ENCODE assay signal across 22 mouse cellular contexts in genomic region chr4:141765008-141765407, GRCm38 (mm10). TPM values are rescaled to one million over a fixed set of nuclear protein-coding genes. Genes with fewer than 3 reads are reported as not detected.
DNase-seq lines count a peak whose midpoint lies in the region; ATAC-seq and TF ChIP-seq lines count a peak whose summit lies in the region.
"Had no signal": no experiment of that assay in that cellular context is flagged by ENCODE, and none has a peak within 500 bp of the region (broad histone marks: within the 10 kb centered on the region; RNA-seq: fewer than 3 reads in every experiment).

No protein-coding gene starts in this region.

- 0 out of 2 replicates have a peak overlapping the region, but pooled peaks have one; percentile 4 for H3K27ac ChIP-seq in liver, embryonic 12.5 days
- H3K27ac ChIP-seq in liver, postnatal 0 days (ENCODE audit: low read depth) = no peak overlapping the region
- peak overlapping the region; percentile 33 for H3K27ac ChIP-seq in liver, embryonic 15.5 days (replicated peaks)
- H3K27ac ChIP-seq in bone marrow macrophage, adult 2 months (ENCODE audit: insufficient read depth, low read depth, low read length) = peak overlapping the region; percentile 16; the same call in 1 of the 2 replicates
- H3K27ac ChIP-seq in gastrocnemius, adult 2 months = no peak overlapping the region
- H3K27ac ChIP-seq: embryonic facial prominence, embryonic 10.5 days; embryonic facial prominence, embryonic 12.5 days had no signal

- H3K4me1 ChIP-seq in liver, embryonic 12.5 days = peaks cover 51% of the 10 kb centered on the region
- peaks cover 36% of the 10 kb centered on the region for H3K4me1 ChIP-seq in liver, postnatal 0 days (ENCODE audit: insufficient read depth)
- H3K4me1 ChIP-seq in liver, embryonic 15.5 days (replicated peaks) = peaks cover 62% of the 10 kb centered on the region
- peaks cover 40% of the 10 kb centered on the region for H3K4me1 ChIP-seq in bone marrow macrophage, adult 2 months (ENCODE audit: control insufficient read depth, insufficient read depth, low read length)
- H3K4me1 ChIP-seq: embryonic facial prominence, embryonic 10.5 days had no signal

- no peaks in the 10 kb centered on the region for H3K9me3 ChIP-seq in liver, embryonic 12.5 days (replicated peaks)
- no peaks in the 10 kb centered on the region for H3K9me3 ChIP-seq in liver, postnatal 0 days (ENCODE audit: low read length)
- H3K9me3 ChIP-seq in liver, embryonic 15.5 days (replicated peaks) = no peaks in the 10 kb centered on the region
- H3K9me3 ChIP-seq: embryonic facial prominence, embryonic 10.5 days; embryonic facial prominence, embryonic 12.5 days; forebrain, embryonic 13.5 days; forebrain, embryonic 15.5 days had no signal

- 80% methylated on average over 3 of the region's 3 CpGs for WGBS in liver, embryonic 12.5 days (ENCODE audit: insufficient replicate concordance)
- 91% methylated on average over 3 of the region's 3 CpGs for WGBS in liver, postnatal 0 days (ENCODE audit: insufficient replicate concordance)
- 91% methylated on average over 3 of the region's 3 CpGs for WGBS in liver, embryonic 15.5 days (ENCODE audit: insufficient replicate concordance)

- DNase-seq in liver, postnatal 0 days = no peak
- no peak for DNase-seq in liver
- DNase-seq in gastrocnemius, adult 2 months = no peak
- DNase-seq: adrenal gland, adult 2 months; adrenal gland, postnatal 10 days; adrenal gland, postnatal 25 days; cerebellum, adult 11-12 months; cerebellum, adult 2 months; cerebellum, adult 9-10 months; cerebellum, postnatal 10 days; cerebellum, postnatal 25 days; forebrain, postnatal 0 days had no signal

- no peak for TF ChIP-seq EP300 in liver, postnatal 0 days (IDR thresholded peaks at IDR 0.05; ENCODE audit: low read depth)

- intact Hi-C loops in gastrocnemius, adult 2 months (cut with DNase I) = no loop called here

- H3K36me3 ChIP-seq in liver, embryonic 12.5 days = peaks cover 96% of the 10 kb centered on the region
- H3K36me3 ChIP-seq in liver, postnatal 0 days (replicated peaks; ENCODE audit: insufficient read depth, low read length) = peaks cover 51% of the 10 kb centered on the region
- peaks cover 80% of the 10 kb centered on the region for H3K36me3 ChIP-seq in liver, embryonic 15.5 days (replicated peaks)

- no peak for TF ChIP-seq POLR2A in bone marrow macrophage, adult 2 months (IDR thresholded peaks at IDR 0.05; ENCODE audit: borderline replicate concordance, low read depth, low read length)

- no peak overlapping the region for H3K9ac ChIP-seq in liver, embryonic 12.5 days
- no peak overlapping the region for H3K9ac ChIP-seq in liver, postnatal 0 days (replicated peaks)
- no peak overlapping the region for H3K9ac ChIP-seq in liver, embryonic 15.5 days
- H3K9ac ChIP-seq: embryonic facial prominence, embryonic 12.5 days; forebrain, embryonic 13.5 days; forebrain, embryonic 15.5 days; forebrain, postnatal 0 days had no signal

- no peak overlapping the region for H3K4me2 ChIP-seq in liver, embryonic 12.5 days
- H3K4me2 ChIP-seq in liver, postnatal 0 days (ENCODE audit: low read depth, low read length) = no peak overlapping the region
- no peak overlapping the region for H3K4me2 ChIP-seq in liver, embryonic 15.5 days
- H3K4me2 ChIP-seq: embryonic facial prominence, embryonic 12.5 days; forebrain, embryonic 13.5 days; forebrain, embryonic 15.5 days had no signal

- no peak for ATAC-seq in liver, embryonic 12.5 days
- no peak for ATAC-seq in liver, postnatal 0 days
- ATAC-seq in liver, embryonic 15.5 days (ENCODE audit: insufficient read depth) = no peak
- no peak for ATAC-seq in CD4-positive, CD25-positive, alpha-beta regulatory T cell, adult 4 months
- ATAC-seq: forebrain, embryonic 13.5 days; forebrain, embryonic 15.5 days; forebrain, postnatal 0 days had no signal

- H3K4me3 ChIP-seq in liver, embryonic 12.5 days = no peak overlapping the region
- H3K4me3 ChIP-seq in liver, postnatal 0 days (ENCODE audit: low read depth, low read length) = no peak overlapping the region
- H3K4me3 ChIP-seq in liver, embryonic 15.5 days (replicated peaks) = no peak overlapping the region
- no peak overlapping the region for H3K4me3 ChIP-seq in bone marrow macrophage, adult 2 months (ENCODE audit: insufficient read depth, low read length)
- no peak overlapping the region for H3K4me3 ChIP-seq in gastrocnemius, adult 2 months
- H3K4me3 ChIP-seq: embryonic facial prominence, embryonic 10.5 days; embryonic facial prominence, embryonic 12.5 days; forebrain, embryonic 13.5 days; forebrain, embryonic 15.5 days had no signal

- no peaks in the 10 kb centered on the region for H3K27me3 ChIP-seq in liver, embryonic 12.5 days (replicated peaks)
- no peaks in the 10 kb centered on the region for H3K27me3 ChIP-seq in liver, postnatal 0 days (ENCODE audit: insufficient read depth, low read length)
- no peaks in the 10 kb centered on the region for H3K27me3 ChIP-seq in liver, embryonic 15.5 days
- H3K27me3 ChIP-seq: embryonic facial prominence, embryonic 12.5 days; forebrain, embryonic 13.5 days; forebrain, embryonic 15.5 days had no signal

- no peak for TF ChIP-seq CTCF in liver, postnatal 0 days (IDR thresholded peaks at IDR 0.05; ENCODE audit: low read depth)
- no peak for TF ChIP-seq CTCF in bone marrow macrophage, adult 2 months (IDR thresholded peaks at IDR 0.05; ENCODE audit: low read depth, low read length)
- no peak for TF ChIP-seq CTCF in gastrocnemius, adult 2 months (IDR thresholded peaks at IDR 0.05)

RNA-seq across cellular contexts. Expression of gene Agmat, which starts 18.5 kb away (rescaled TPM):
- polyA plus RNA-seq in liver, embryonic 12.5 days (2016; fragmentation: Nextera tagmentation; extraction: Ambion mirVana) = 16.0 and 16.3 TPM in 2 replicates
- polyA plus RNA-seq in liver, postnatal 0 days (2015; fragmentation: Nextera tagmentation; extraction: Ambion mirVana) = 101 and 105 TPM in 2 replicates
- 20.5 and 26.2 TPM in 2 replicates for polyA plus RNA-seq in liver, embryonic 15.5 days (2015; fragmentation: Nextera tagmentation; extraction: Ambion mirVana)
- polyA plus RNA-seq in bone marrow macrophage, adult 2 months (2012; ENCODE audit: insufficient read depth, insufficient read length, missing spikeins) = not detected in 2 replicates
- not detected for total RNA-seq in gastrocnemius, adult 2 months (2021)
- not detected for polyA plus RNA-seq in CD4-positive, CD25-positive, alpha-beta regulatory T cell, adult 4 months (2017; shearing (Covaris generic))
- total RNA-seq: forebrain, postnatal 0 days had no signal
- polyA plus RNA-seq: C2C12; embryonic facial prominence, embryonic 10.5 days; embryonic facial prominence, embryonic 12.5 days; forebrain, embryonic 11.5 days; forebrain, embryonic 13.5 days; forebrain, embryonic 15.5 days; forebrain, postnatal 0 days had no signal

RNA-seq across cellular contexts. Expression of gene Dnajc16, which starts 25.7 kb away (rescaled TPM):
- polyA plus RNA-seq in liver, embryonic 12.5 days (2016; fragmentation: Nextera tagmentation; extraction: Ambion mirVana) = 3.1 and 3.2 TPM in 2 replicates
- 2.7 TPM in 2 replicates for polyA plus RNA-seq in liver, postnatal 0 days (2015; fragmentation: Nextera tagmentation; extraction: Ambion mirVana)
- polyA plus RNA-seq in liver, embryonic 15.5 days (2015; fragmentation: Nextera tagmentation; extraction: Ambion mirVana) = 2.0 and 2.2 TPM in 2 replicates
- polyA plus RNA-seq in bone marrow macrophage, adult 2 months (2012; ENCODE audit: insufficient read depth, insufficient read length, missing spikeins) = 11.4 and 12.2 TPM in 2 replicates
- 10 to 100 TPM; 12.6 to 12.9 TPM for total RNA-seq in gastrocnemius, adult 2 months (2021)
- polyA plus RNA-seq in CD4-positive, CD25-positive, alpha-beta regulatory T cell, adult 4 months (2017; shearing (Covaris generic)) = 1 to 10 TPM; 3.4 to 4.3 TPM

RNA-seq across cellular contexts. Expression of gene Casp9, which starts 28.4 kb away (rescaled TPM):
- 13.5 and 14.5 TPM in 2 replicates for polyA plus RNA-seq in liver, embryonic 12.5 days (2016; fragmentation: Nextera tagmentation; extraction: Ambion mirVana)
- polyA plus RNA-seq in liver, postnatal 0 days (2015; fragmentation: Nextera tagmentation; extraction: Ambion mirVana) = 6.3 and 7.4 TPM in 2 replicates
- 9.7 and 9.9 TPM in 2 replicates for polyA plus RNA-seq in liver, embryonic 15.5 days (2015; fragmentation: Nextera tagmentation; extraction: Ambion mirVana)
- polyA plus RNA-seq in bone marrow macrophage, adult 2 months (2012; ENCODE audit: insufficient read depth, insufficient read length, missing spikeins) = 34.2 and 35.1 TPM in 2 replicates
- 1 to 10 TPM; 2.2 to 2.5 TPM for total RNA-seq in gastrocnemius, adult 2 months (2021)
- 10 to 100 TPM; 10.8 to 12.4 TPM for polyA plus RNA-seq in CD4-positive, CD25-positive, alpha-beta regulatory T cell, adult 4 months (2017; shearing (Covaris generic))

RNA-seq across cellular contexts. Expression of gene Ddi2, which starts 41.8 kb away (rescaled TPM):
- 28.0 and 28.6 TPM in 2 replicates for polyA plus RNA-seq in liver, embryonic 12.5 days (2016; fragmentation: Nextera tagmentation; extraction: Ambion mirVana)
- 21.7 and 22.6 TPM in 2 replicates for polyA plus RNA-seq in liver, postnatal 0 days (2015; fragmentation: Nextera tagmentation; extraction: Ambion mirVana)
- 14.8 and 17.2 TPM in 2 replicates for polyA plus RNA-seq in liver, embryonic 15.5 days (2015; fragmentation: Nextera tagmentation; extraction: Ambion mirVana)
- 69.5 and 74.4 TPM in 2 replicates for polyA plus RNA-seq in bone marrow macrophage, adult 2 months (2012; ENCODE audit: insufficient read depth, insufficient read length, missing spikeins)
- total RNA-seq in gastrocnemius, adult 2 months (2021) = 10 to 100 TPM; 37.8 to 46.5 TPM
- 10 to 100 TPM; 19.1 to 20.7 TPM for polyA plus RNA-seq in CD4-positive, CD25-positive, alpha-beta regulatory T cell, adult 4 months (2017; shearing (Covaris generic))

Comparison
In these comparisons a context has a peak if more than half of its experiments do, and no peak if none do; other contexts are left out.
1. H3K27ac ChIP-seq: peak in liver, embryonic 12.5 days (single experiment), liver, embryonic 15.5 days (single experiment) and bone marrow macrophage, adult 2 months (single experiment); none in liver, postnatal 0 days (single experiment) and gastrocnemius, adult 2 months (single experiment).
2. RNA of gene Agmat, which starts 18.5 kb away (polyA plus RNA-seq): 101 to 105 TPM in liver, postnatal 0 days, 20.5 to 26.2 TPM in liver, embryonic 15.5 days and 16.0 to 16.3 TPM in liver, embryonic 12.5 days; not detected in CD4-positive, CD25-positive, alpha-beta regulatory T cell, adult 4 months and not detected in bone marrow macrophage, adult 2 months; every median in the first group is over 10 times any median in the second.